Mouse (Mus musculus) common myeloid progenitor, adult 5-6 weeks (primary cell): ENCODE results near the gene Dgki. TPM values are rescaled to one million over a fixed set of nuclear protein-coding genes. Genes with fewer than 3 reads are reported as not detected.

Experiments used
- ATAC-seq: replicated peaks from 2 replicates; pipeline ENCODE4 v1.8.0; 2016; ENCODE audit warnings: low read depth, mild to moderate bottlenecking, moderate TSS enrichment, inconsistent platforms; ENCODE audit not compliant: poor library complexity, severe bottlenecking
- total RNA-seq: library from RNA; stranded (forward); fragments of 200-1000, 187-1606 nt; gene quantifications from 2 replicates; pipeline ENCODE4 v1.2.3, GENCODE M21; 2017

The Dgki gene
- total RNA-seq, 1 experiment from 2014 or later = 0.27 TPM

GRCm38 (mm10) chr6:36969249-36969885 lies 330.6 kb downstream of the Dgki start:
- no peak for ATAC-seq

GRCm38 (mm10) chr6:36960658-36961057 lies 339.3 kb downstream of the Dgki start:
- no peak for ATAC-seq

GRCm38 (mm10) chr6:36955293-36955692 lies 344.7 kb downstream of the Dgki start:
- peak; percentile 63 for ATAC-seq

- no peak for ATAC-seq
Observed at GRCm38 (mm10) chr6:36950648-36951047, 349.3 kb downstream of the Dgki start.

GRCm38 (mm10) chr6:36947861-36948260 lies 352.1 kb downstream of the Dgki start:
- ATAC-seq = no peak

GRCm38 (mm10) chr6:36937527-36937926 lies 362.5 kb downstream of the Dgki start:
- ATAC-seq = no peak

- no peak for ATAC-seq
Observed at GRCm38 (mm10) chr6:36936816-36937215, 363.2 kb downstream of the Dgki start.

- ATAC-seq = no peak
Observed at GRCm38 (mm10) chr6:36931473-36931872, 368.5 kb downstream of the Dgki start.

GRCm38 (mm10) chr6:36929781-36930180 lies 370.2 kb downstream of the Dgki start:
- no peak for ATAC-seq

- no peak for ATAC-seq
Observed at GRCm38 (mm10) chr6:36926455-36926854, 373.5 kb downstream of the Dgki start.

- ATAC-seq = no peak
Observed at GRCm38 (mm10) chr6:36922006-36922405, 378.0 kb downstream of the Dgki start.

GRCm38 (mm10) chr6:36911586-36911985 lies 388.4 kb downstream of the Dgki start:
- ATAC-seq = no peak

GRCm38 (mm10) chr6:36907191-36907590 lies 392.8 kb downstream of the Dgki start:
- no peak for ATAC-seq

- ATAC-seq = no peak
Observed at GRCm38 (mm10) chr6:36905965-36906364, 394.0 kb downstream of the Dgki start.

- ATAC-seq = no peak
Observed at GRCm38 (mm10) chr6:36904911-36905310, 395.1 kb downstream of the Dgki start.

GRCm38 (mm10) chr6:36903821-36904220 lies 396.2 kb downstream of the Dgki start:
- ATAC-seq = no peak

- ATAC-seq = no peak
Observed at GRCm38 (mm10) chr6:36903159-36903794, 396.7 kb downstream of the Dgki start.

GRCm38 (mm10) chr6:36899872-36900271 lies 400.1 kb downstream of the Dgki start:
- no peak for ATAC-seq

- no peak for ATAC-seq
Observed at GRCm38 (mm10) chr6:36898412-36898811, 401.6 kb downstream of the Dgki start.

GRCm38 (mm10) chr6:36897616-36898149 lies 402.3 kb downstream of the Dgki start:
- no peak for ATAC-seq

- no peak for ATAC-seq
Observed at GRCm38 (mm10) chr6:36896656-36897055, 403.3 kb downstream of the Dgki start.

GRCm38 (mm10) chr6:36891820-36892219 lies 408.2 kb downstream of the Dgki start:
- no peak for ATAC-seq
